Mouse (Mus musculus): ENCODE results near the gene Slc22a14. TPM values are rescaled to one million over a fixed set of nuclear protein-coding genes. Genes with fewer than 3 reads are reported as not detected.

The Slc22a14 gene
- polyA plus RNA-seq, 2 experiments from 2014 or later = not detected

DNA sequence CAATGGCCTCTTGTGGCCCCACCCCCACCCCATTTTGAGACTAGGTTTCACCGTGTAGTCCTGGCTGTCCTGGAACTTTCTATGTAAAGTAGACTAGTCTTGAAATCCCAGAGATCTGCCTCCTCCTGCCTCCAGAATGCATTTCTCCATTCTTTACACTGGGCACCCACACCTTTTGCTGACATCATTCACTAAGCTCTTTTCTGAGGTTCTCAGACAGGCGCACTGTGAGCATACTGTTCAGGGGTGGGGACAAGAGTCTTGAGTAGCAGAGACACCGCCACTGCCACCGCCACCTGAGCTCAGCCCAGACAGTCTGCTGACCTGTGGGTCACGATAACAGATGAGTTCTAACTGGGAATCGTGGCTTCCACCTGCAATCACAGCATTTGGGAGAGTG lies 9.4 kb downstream of the Slc22a14 start:
- ATAC-seq = no peak

DNA sequence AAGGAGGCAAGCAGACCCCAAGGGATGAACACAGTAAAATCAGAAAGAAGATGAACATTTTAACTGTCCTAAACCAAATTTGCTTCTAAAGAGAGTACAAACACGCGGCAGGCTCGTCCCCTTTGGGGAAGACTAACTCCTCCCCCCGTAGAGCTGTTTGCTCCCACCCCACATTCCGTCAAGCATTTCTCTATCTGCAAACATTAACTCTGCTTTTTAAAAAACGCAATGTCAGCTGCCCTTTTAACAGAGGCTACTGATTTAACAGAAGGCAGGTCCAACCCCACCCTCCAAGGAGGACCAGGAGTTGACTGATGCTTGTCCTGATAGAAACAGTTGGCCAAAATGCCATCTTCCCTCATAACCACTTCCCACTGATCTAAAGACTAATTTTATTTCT lies 11.4 kb downstream of the Slc22a14 start:
- no peak for ATAC-seq

GRCm38 (mm10) chr9:119352060-119352459 lies 13.3 kb downstream of the Slc22a14 start:
- ATAC-seq = peak; percentile 72

DNA sequence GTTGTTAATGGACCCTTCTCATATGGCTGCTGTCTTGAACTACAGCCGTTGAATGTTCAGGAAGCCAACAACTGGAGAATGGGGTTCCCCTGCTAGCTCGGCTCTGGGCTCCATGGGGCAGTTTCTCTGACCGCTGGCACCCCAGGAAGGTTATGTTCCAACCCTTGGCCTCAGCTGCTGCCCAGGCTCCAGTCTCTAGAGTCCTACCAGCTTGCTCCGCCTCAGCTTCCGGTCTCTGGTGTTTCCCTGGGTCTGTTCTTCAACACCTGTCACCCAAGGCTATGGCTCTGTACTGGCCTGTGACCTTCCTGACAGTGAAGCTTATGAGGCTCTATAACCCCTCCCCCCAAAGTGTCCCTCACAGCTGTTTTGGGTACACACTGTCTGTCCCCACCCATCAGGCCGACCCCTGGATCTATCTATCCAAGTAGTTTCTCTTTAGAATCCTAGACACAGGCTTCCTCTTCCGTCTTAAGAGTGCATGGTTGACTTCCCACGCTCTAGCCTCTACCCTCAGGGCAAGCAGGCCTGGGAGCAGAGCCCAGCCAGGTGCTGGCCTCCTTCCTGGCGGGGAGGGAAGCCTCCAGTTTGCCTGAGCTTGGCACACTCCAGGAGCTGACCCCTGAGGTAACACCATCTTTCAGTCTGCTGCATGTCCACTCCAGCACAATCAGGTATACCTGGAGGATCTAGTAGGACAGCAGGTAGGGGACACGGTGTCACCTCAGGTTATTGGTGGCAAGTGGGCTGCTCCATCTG lies 14.2 kb downstream of the Slc22a14 start:
- ATAC-seq = no peak

GRCm38 (mm10) chr9:119350531-119350930 lies 14.8 kb downstream of the Slc22a14 start:
- ATAC-seq = no peak

- no peak for ATAC-seq
Observed at GRCm38 (mm10) chr9:119346376-119346775, 19.0 kb downstream of the Slc22a14 start.

- no peak for ATAC-seq
Observed at GRCm38 (mm10) chr9:119342728-119343127, 22.6 kb downstream of the Slc22a14 start.

GRCm38 (mm10) chr9:119340909-119341816 lies 24.2 kb downstream of the Slc22a14 start, which contains the start of gene Myd88:
Gene Myd88 (minus strand): TSS chr9:119341411.
- ATAC-seq = peak; percentile 94

- no peak for ATAC-seq
Observed at GRCm38 (mm10) chr9:119340212-119340580, 25.2 kb downstream of the Slc22a14 start.

GRCm38 (mm10) chr9:119339558-119340211 lies 25.7 kb downstream of the Slc22a14 start, which contains the start of gene Acaa1a:
Gene Acaa1a (plus strand): TSS chr9:119339676.
- ATAC-seq = peak; percentile 50

DNA sequence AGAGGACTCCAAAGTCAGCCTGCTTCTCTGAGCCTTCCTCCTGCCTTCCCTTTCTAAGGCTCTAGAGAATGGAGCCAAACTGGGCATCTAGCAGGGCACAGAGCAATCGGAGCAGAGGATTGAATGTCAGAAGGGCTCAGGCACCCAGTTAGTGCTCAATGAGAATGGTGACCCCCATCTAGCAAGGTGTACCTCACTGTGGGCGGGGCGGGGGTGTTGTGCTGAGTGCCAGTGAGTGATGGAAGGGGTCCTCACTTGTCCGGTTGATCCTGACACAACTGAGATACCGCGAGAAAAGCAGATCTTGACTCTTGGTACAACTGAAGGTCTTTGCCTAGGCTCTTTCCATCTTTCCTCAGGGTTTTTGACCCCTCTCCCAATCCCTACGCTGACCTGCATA lies 26.2 kb downstream of the Slc22a14 start:
- ATAC-seq = no peak

DNA sequence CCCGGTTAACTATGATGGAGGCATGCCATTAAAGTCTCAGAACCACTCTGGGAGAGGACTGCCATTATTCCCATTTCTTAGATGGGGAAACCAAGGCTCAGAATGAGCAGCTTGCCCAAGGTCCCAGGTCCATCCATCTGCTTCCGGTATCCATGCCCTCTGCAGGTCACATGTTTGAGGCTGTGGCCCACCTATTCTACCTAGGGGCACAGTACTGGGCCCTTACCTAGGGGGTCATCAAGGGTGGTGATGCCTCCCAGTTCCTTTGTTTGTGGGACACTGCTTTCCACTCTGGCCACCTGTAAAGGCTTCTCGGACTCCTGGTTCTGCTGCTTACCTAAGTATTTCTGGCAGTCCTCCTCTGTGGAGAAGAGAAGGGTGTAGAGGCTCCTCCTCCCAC lies 27.0 kb downstream of the Slc22a14 start:
- no peak for ATAC-seq

- no peak for ATAC-seq
Observed at GRCm38 (mm10) chr9:119337842-119338241, 27.5 kb downstream of the Slc22a14 start.

- ATAC-seq = no peak
Observed at GRCm38 (mm10) chr9:119335571-119335970, 29.8 kb downstream of the Slc22a14 start.

GRCm38 (mm10) chr9:119334834-119335233 lies 30.5 kb downstream of the Slc22a14 start:
- ATAC-seq = no peak

DNA sequence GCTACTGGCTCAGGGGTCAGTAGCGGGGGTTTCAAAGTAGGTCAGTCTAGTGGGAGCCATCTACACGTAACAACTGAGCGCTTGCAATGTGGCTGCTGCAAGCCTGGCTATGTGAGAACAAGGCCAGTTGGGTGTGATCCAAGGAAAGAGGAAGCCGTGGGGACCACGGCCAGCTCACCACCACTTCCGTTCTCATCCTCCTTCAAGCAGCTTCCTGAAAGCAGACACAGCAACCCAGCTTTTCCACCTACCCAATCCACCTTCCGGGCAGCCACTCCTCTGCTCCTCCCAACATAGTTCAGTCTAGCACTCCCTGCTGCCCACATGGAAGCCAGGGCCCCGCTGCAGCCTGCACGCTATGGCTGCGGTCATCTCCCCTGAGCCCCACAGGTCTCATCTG lies 31.0 kb downstream of the Slc22a14 start:
- peak; percentile 70 for ATAC-seq

DNA sequence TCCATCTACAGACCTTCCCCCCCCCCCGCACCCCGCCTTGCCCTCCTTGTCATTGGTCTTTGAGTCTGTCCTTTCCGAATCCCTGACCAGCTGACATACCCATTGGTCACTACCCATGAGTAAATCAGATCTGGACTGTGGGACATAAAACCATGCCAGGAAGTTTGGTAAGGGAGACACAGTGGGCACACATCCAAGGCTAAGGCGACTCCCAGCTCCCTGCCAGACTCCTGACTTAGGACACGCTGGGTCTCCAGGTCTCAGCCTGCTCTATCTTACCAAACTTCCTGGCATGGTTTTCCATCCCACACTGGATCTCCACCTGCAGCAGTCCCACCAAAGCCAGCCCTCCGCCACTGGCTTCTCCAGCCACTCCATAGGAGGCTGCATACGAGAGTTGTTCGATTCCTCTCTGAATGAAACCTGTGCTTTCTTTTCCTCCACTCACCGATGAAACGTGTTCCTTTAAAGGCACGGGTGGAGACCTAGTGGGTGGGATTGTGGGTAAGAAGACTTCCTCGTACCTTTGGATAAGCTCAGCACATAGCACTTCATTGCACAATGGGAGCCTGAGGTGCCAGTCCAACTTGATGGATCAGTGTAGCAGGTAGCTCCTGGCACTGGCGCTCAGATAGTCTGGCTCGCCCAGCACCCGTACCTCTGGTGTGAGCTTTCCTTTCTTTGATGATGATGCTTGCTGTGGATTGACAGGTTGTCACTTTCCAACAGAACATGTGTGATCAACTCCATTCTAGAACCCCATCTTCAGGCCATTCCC lies 35.0 kb downstream of the Slc22a14 start:
- ATAC-seq = no peak

- ATAC-seq = no peak
Observed at GRCm38 (mm10) chr9:119328488-119328887, 36.9 kb downstream of the Slc22a14 start.

GRCm38 (mm10) chr9:119324130-119324529 lies 41.2 kb downstream of the Slc22a14 start:
- no peak for ATAC-seq

- no peak for ATAC-seq
Observed at GRCm38 (mm10) chr9:119323260-119323645, 42.1 kb downstream of the Slc22a14 start.

DNA sequence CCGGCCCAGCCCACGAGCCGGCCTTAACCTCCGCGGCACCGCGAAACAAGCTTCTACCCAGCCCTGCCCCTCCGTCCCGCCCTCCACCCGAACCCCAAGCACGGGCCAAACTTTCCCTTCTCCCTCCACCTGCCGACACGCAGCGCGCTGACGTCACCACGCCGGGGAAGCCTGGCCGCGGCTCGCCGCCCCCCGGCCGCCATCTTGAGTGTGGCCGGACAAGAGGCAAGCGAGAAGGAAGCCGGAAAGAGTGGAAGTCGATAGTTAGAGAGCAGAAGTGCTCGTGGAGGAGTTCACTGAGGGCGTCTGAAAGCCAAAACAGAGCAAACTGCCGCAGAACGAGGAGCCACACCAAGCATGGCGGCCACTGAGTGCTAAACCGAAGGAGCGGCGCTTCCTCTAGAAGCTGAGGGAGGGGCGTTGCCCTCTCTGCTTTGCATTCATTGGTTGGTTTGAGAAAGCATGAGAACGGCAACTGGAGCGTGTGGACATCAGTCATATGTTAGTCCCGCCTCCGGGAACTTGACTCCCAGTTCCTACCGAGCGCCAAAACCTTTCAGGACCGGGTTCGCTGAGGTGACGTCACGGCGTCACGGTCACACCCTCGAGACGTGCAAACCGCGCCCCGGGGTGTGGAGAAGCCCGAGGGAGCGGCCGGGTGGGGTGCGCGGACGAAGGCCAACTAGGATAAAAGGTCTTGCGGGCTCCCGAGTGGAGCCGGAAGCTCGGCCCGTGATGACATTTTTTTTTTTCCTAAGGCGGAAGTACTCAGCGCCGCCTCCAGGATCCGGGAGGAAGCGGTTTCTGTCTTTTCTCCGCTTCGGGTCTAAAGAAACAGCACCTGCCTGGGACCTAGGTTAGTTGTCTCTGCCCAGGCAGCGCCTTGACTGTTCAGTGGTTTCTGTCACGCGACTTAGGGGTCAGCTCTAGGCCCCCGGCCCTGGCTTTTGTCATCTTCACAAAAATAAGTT lies 42.8 kb downstream of the Slc22a14 start, which contains the start of gene Oxsr1:
TSS of gene Oxsr1 (minus strand) at position 139 of the 971 bp plus-strand sequence.
- peak; percentile 94 for ATAC-seq
